Mouse (Mus musculus): ENCODE measurements at regions not wholly inside any gene's neighbourhood (a gene's known extent, or its start where the extent isn't known, plus 50 kb on each side); places are given as distances from the start of the nearest gene placed in this dataset.

- H3K36me3 ChIP-seq = no peaks in the 10 kb centered on the region
- no peaks in the 10 kb centered on the region for H3K4me1 ChIP-seq (replicated peaks)
- H3K9ac ChIP-seq = no peak overlapping the region
- H3K4me2 ChIP-seq = no peak overlapping the region
- no peak for ATAC-seq (ENCODE audit: low FRiP score, low read depth)
- no peak overlapping the region for H3K4me3 ChIP-seq
- H3K27ac ChIP-seq (replicated peaks) = no peak overlapping the region
- 73% methylated on average over 5 of the region's 5 CpGs for WGBS
- H3K27me3 ChIP-seq = no peaks in the 10 kb centered on the region
- no peaks in the 10 kb centered on the region for H3K9me3 ChIP-seq
Measured at GRCm38 (mm10) chr1:146955688-146956214, 461.2 kb downstream of the Brinp3 start.

GRCm38 (mm10) chr1:146956347-146956746, 461.8 kb downstream of the Brinp3 start:
- no peak overlapping the region for H3K4me3 ChIP-seq

GRCm38 (mm10) chr1:146960448-146960847, 465.9 kb downstream of the Brinp3 start:
- no peak overlapping the region for H3K27ac ChIP-seq (replicated peaks)
- no peaks in the 10 kb centered on the region for H3K36me3 ChIP-seq
- H3K4me2 ChIP-seq = no peak overlapping the region
- no peak for ATAC-seq (ENCODE audit: low FRiP score, low read depth)
- WGBS = 89% methylated on average over 3 of the region's 3 CpGs
- no peaks in the 10 kb centered on the region for H3K9me3 ChIP-seq
- no peaks in the 10 kb centered on the region for H3K4me1 ChIP-seq (replicated peaks)
- H3K27me3 ChIP-seq = no peaks in the 10 kb centered on the region
- H3K4me3 ChIP-seq = no peak overlapping the region
- H3K9ac ChIP-seq = no peak overlapping the region

More at GRCm38 (mm10) chr1:146956347-146956746, 461.8 kb downstream of the Brinp3 start:
- Histone ChIP-seq H3K36me3 (no peaks in the 10 kb centered on the region), H3K27me3 (no peaks in the 10 kb centered on the region), H3K9ac (no peak overlapping the region), H3K4me1 (replicated peaks) (no peaks in the 10 kb centered on the region), H3K4me2 (no peak overlapping the region), H3K27ac (replicated peaks) (no peak overlapping the region), H3K9me3 (no peaks in the 10 kb centered on the region)
- no peak for ATAC-seq (ENCODE audit: low FRiP score, low read depth)

GRCm38 (mm10) chr1:146967534-146967933, 473.0 kb downstream of the Brinp3 start:
- no peaks in the 10 kb centered on the region for H3K36me3 ChIP-seq
- H3K27ac ChIP-seq (replicated peaks) = no peak overlapping the region
- no peaks in the 10 kb centered on the region for H3K27me3 ChIP-seq
- H3K9ac ChIP-seq = no peak overlapping the region
- H3K4me3 ChIP-seq = no peak overlapping the region
- no peaks in the 10 kb centered on the region for H3K4me1 ChIP-seq (replicated peaks)
- ATAC-seq (ENCODE audit: low FRiP score, low read depth) = no peak
- no peak overlapping the region for H3K4me2 ChIP-seq
- H3K9me3 ChIP-seq = no peaks in the 10 kb centered on the region

GRCm38 (mm10) chr1:146967993-146968392, 473.4 kb downstream of the Brinp3 start:
- H3K27me3 ChIP-seq = no peaks in the 10 kb centered on the region
- no peak overlapping the region for H3K27ac ChIP-seq (replicated peaks)
- H3K4me3 ChIP-seq = no peak overlapping the region
- no peak overlapping the region for H3K4me2 ChIP-seq
- H3K9me3 ChIP-seq = no peaks in the 10 kb centered on the region
- ATAC-seq (ENCODE audit: low FRiP score, low read depth) = no peak
- no peak overlapping the region for H3K9ac ChIP-seq
- H3K4me1 ChIP-seq (replicated peaks) = no peaks in the 10 kb centered on the region
- no peaks in the 10 kb centered on the region for H3K36me3 ChIP-seq
- 92% methylated on average over 2 of the region's 2 CpGs for WGBS

- H3K4me3 ChIP-seq = no peak overlapping the region
- no peak overlapping the region for H3K9ac ChIP-seq
- no peak overlapping the region for H3K4me2 ChIP-seq
- H3K9me3 ChIP-seq = no peaks in the 10 kb centered on the region
- ATAC-seq (ENCODE audit: low FRiP score, low read depth) = no peak; the same call in 1 of the 2 replicates
- WGBS = 67% methylated on average over 5 of the region's 5 CpGs
- no peak overlapping the region for H3K27ac ChIP-seq (replicated peaks)
- H3K27me3 ChIP-seq = no peaks in the 10 kb centered on the region
- no peaks in the 10 kb centered on the region for H3K36me3 ChIP-seq
- no peaks in the 10 kb centered on the region for H3K4me1 ChIP-seq (replicated peaks)
Measured at GRCm38 (mm10) chr1:146983433-146984186, 489.1 kb downstream of the Brinp3 start.

- Histone ChIP-seq H3K4me3 (no peak overlapping the region), H3K27ac (replicated peaks) (no peak overlapping the region), H3K4me2 (no peak overlapping the region), H3K27me3 (no peaks in the 10 kb centered on the region), H3K9ac (no peak overlapping the region), H3K4me1 (replicated peaks) (no peaks in the 10 kb centered on the region), H3K9me3 (no peaks in the 10 kb centered on the region), H3K36me3 (no peaks in the 10 kb centered on the region)
- WGBS = 72% methylated on average over 2 of the region's 2 CpGs
- ATAC-seq (ENCODE audit: low FRiP score, low read depth) = no peak
Measured at GRCm38 (mm10) chr1:147000018-147000417, 505.5 kb downstream of the Brinp3 start.

GRCm38 (mm10) chr1:147047714-147048113, 553.2 kb downstream of the Brinp3 start:
- no peak for ATAC-seq (ENCODE audit: low FRiP score, low read depth)
- H3K4me1 ChIP-seq (replicated peaks) = no peaks in the 10 kb centered on the region
- 22% methylated on average over 2 of the region's 2 CpGs for WGBS

GRCm38 (mm10) chr1:147058504-147058903, 563.9 kb downstream of the Brinp3 start:
- H3K4me1 ChIP-seq (replicated peaks) = no peaks in the 10 kb centered on the region
- no peak overlapping the region for H3K4me3 ChIP-seq
- ATAC-seq (ENCODE audit: low FRiP score, low read depth) = no peak
- no peak overlapping the region for H3K27ac ChIP-seq (replicated peaks)
- WGBS = 66% methylated on average over 2 of the region's 2 CpGs
- no peaks in the 10 kb centered on the region for H3K36me3 ChIP-seq
- no peak overlapping the region for H3K4me2 ChIP-seq
- no peak overlapping the region for H3K9ac ChIP-seq
- H3K9me3 ChIP-seq = no peaks in the 10 kb centered on the region
- H3K27me3 ChIP-seq = no peaks in the 10 kb centered on the region

More at GRCm38 (mm10) chr1:147047714-147048113, 553.2 kb downstream of the Brinp3 start:
- Histone ChIP-seq H3K4me2 (no peak overlapping the region), H3K9me3 (no peaks in the 10 kb centered on the region), H3K9ac (no peak overlapping the region), H3K27ac (replicated peaks) (no peak overlapping the region), H3K4me3 (no peak overlapping the region), H3K36me3 (no peaks in the 10 kb centered on the region), H3K27me3 (no peaks in the 10 kb centered on the region)

GRCm38 (mm10) chr1:147074166-147074565, 579.6 kb downstream of the Brinp3 start:
- WGBS = 81% methylated on average over 11 of the region's 11 CpGs
- Histone ChIP-seq H3K4me3 (no peak overlapping the region), H3K27me3 (no peaks in the 10 kb centered on the region), H3K27ac (replicated peaks) (no peak overlapping the region), H3K4me2 (no peak overlapping the region), H3K4me1 (replicated peaks) (no peaks in the 10 kb centered on the region), H3K9me3 (no peaks in the 10 kb centered on the region), H3K9ac (no peak overlapping the region), H3K36me3 (no peaks in the 10 kb centered on the region)
- ATAC-seq (ENCODE audit: low FRiP score, low read depth) = no peak

GRCm38 (mm10) chr1:147084129-147084799, 589.7 kb downstream of the Brinp3 start:
- Histone ChIP-seq H3K4me1 (replicated peaks) (no peaks in the 10 kb centered on the region), H3K27ac (replicated peaks) (no peak overlapping the region), H3K9ac (no peak overlapping the region), H3K36me3 (no peaks in the 10 kb centered on the region), H3K27me3 (no peaks in the 10 kb centered on the region), H3K9me3 (no peaks in the 10 kb centered on the region), H3K4me3 (no peak overlapping the region), H3K4me2 (no peak overlapping the region)
- WGBS = 57% methylated on average over 5 of the region's 5 CpGs
- no peak for ATAC-seq (ENCODE audit: low FRiP score, low read depth)

GRCm38 (mm10) chr1:147125541-147125940, 631.0 kb downstream of the Brinp3 start:
- Histone ChIP-seq H3K9ac (no peak overlapping the region), H3K27ac (replicated peaks) (no peak overlapping the region), H3K27me3 (no peaks in the 10 kb centered on the region), H3K4me1 (replicated peaks) (no peaks in the 10 kb centered on the region), H3K4me3 (no peak overlapping the region), H3K36me3 (no peaks in the 10 kb centered on the region), H3K4me2 (no peak overlapping the region), H3K9me3 (no peaks in the 10 kb centered on the region)
- ATAC-seq (ENCODE audit: low FRiP score, low read depth) = no peak

Measured in hindbrain, embryonic 15.5 days (tissue).